Mouse (Mus musculus): ENCODE data around the gene Samd7. TPM values are rescaled to one million over a fixed set of nuclear protein-coding genes. Genes with fewer than 3 reads are reported as not detected.
"Not testable (repeated sequence)": the region's sequence is repeated elsewhere in the genome, so short reads cannot be mapped to it uniquely, and the experiment has no call there.

Samd7 gene
- polyA plus RNA-seq (2015; fragmentation: Nextera tagmentation; extraction: Ambion mirVana), result not detected in 2 replicates

- 75% methylated on average over 7 of the region's 7 CpGs for WGBS
- Histone ChIP-seq H3K4me3 (no peak within 1 kb of the TSS), H3K27ac (replicated peaks) (no peak within 1 kb of the TSS), H3K36me3 (no peaks in the 10 kb centered on the region), H3K4me1 (peaks cover 2% of the 10 kb centered on the region; the same call in 1 of the 2 replicates), H3K4me2 (no peak within 1 kb of the TSS), H3K27me3 (replicated peaks) (no peaks in the 10 kb centered on the region), H3K9me3 (peaks cover 5% of the 10 kb centered on the region; the same call in 1 of the 2 replicates), H3K9ac (no peak within 1 kb of the TSS)
- no peak for ATAC-seq (ENCODE audit: extremely low read depth, insufficient number of reproducible peaks, low FRiP score, low TSS enrichment)
These were observed at the start of gene Samd7 for GRCm38 (mm10) chr3:30746006-30746405. Gene Samd7 (plus strand): TSS chr3:30746293.

- H3K27me3 ChIP-seq (replicated peaks), result 0 out of 2 replicates have a peak, but pooled peaks cover 3% of the 10 kb centered on the region
- H3K9ac ChIP-seq, result no peak overlapping the region
- H3K27ac ChIP-seq (replicated peaks), result no peak overlapping the region
- peaks cover under 1% of the 10 kb centered on the region; the same call in 1 of the 2 replicates for H3K4me1 ChIP-seq
- no peak overlapping the region for H3K4me3 ChIP-seq
- no peaks in the 10 kb centered on the region for H3K36me3 ChIP-seq
- ATAC-seq (ENCODE audit: extremely low read depth, insufficient number of reproducible peaks, low FRiP score, low TSS enrichment), result no peak
- WGBS, result 12% methylated on average over 2 of the region's 2 CpGs
- H3K4me2 ChIP-seq, result no peak overlapping the region
- no peaks in the 10 kb centered on the region for H3K9me3 ChIP-seq
These were observed 49.7 kb upstream of the Samd7 start for GRCm38 (mm10) chr3:30696346-30696745.

- Histone ChIP-seq H3K9ac (no peak overlapping the region), H3K4me1 (no peaks in the 10 kb centered on the region), H3K27me3 (replicated peaks) (0 out of 2 replicates have a peak, but pooled peaks cover 3% of the 10 kb centered on the region), H3K4me2 (no peak overlapping the region), H3K9me3 (no peaks in the 10 kb centered on the region), H3K36me3 (no peaks in the 10 kb centered on the region), H3K27ac (replicated peaks) (no peak overlapping the region), H3K4me3 (no peak overlapping the region)
- WGBS, result 49% methylated on average over 4 of the region's 4 CpGs
- no peak for ATAC-seq (ENCODE audit: extremely low read depth, insufficient number of reproducible peaks, low FRiP score, low TSS enrichment)
These were observed 48.2 kb upstream of the Samd7 start for GRCm38 (mm10) chr3:30697891-30698290.

- H3K27ac ChIP-seq (replicated peaks); H3K4me2 ChIP-seq; H3K9ac ChIP-seq; H3K9me3 ChIP-seq; H3K4me1 ChIP-seq; H3K36me3 ChIP-seq; ATAC-seq (ENCODE audit: extremely low read depth, insufficient number of reproducible peaks, low FRiP score, low TSS enrichment); H3K27me3 ChIP-seq (replicated peaks); H3K4me3 ChIP-seq: not testable (repeated sequence)
- WGBS, result 70% methylated on average over 6 of the region's 6 CpGs
These were observed 46.2 kb upstream of the Samd7 start, which contains the start of gene Lrrc31 for GRCm38 (mm10) chr3:30699711-30700505. Gene Lrrc31 (minus strand): TSS chr3:30699843.

GRCm38 (mm10) chr3:30705977-30706376, 40.1 kb upstream of the Samd7 start:
- 69% methylated on average over 3 of the region's 3 CpGs for WGBS
- Histone ChIP-seq H3K9me3 (no peaks in the 10 kb centered on the region), H3K4me2 (no peak overlapping the region), H3K4me3 (no peak overlapping the region), H3K36me3 (no peaks in the 10 kb centered on the region), H3K4me1 (peaks cover 6% of the 10 kb centered on the region; the same call in 1 of the 2 replicates), H3K9ac (no peak overlapping the region), H3K27me3 (replicated peaks) (peaks cover 18% of the 10 kb centered on the region; the same call in 1 of the 2 replicates), H3K27ac (replicated peaks) (no peak overlapping the region)
- ATAC-seq (ENCODE audit: extremely low read depth, insufficient number of reproducible peaks, low FRiP score, low TSS enrichment), result no peak

- Histone ChIP-seq H3K4me2 (no peak overlapping the region), H3K27ac (replicated peaks) (no peak overlapping the region), H3K9ac (no peak overlapping the region), H3K36me3 (no peaks in the 10 kb centered on the region), H3K9me3 (no peaks in the 10 kb centered on the region), H3K27me3 (replicated peaks) (peaks cover 24% of the 10 kb centered on the region), H3K4me3 (no peak overlapping the region), H3K4me1 (peaks cover 6% of the 10 kb centered on the region; the same call in 1 of the 2 replicates)
- WGBS, result 47% methylated on average over 4 of the region's 4 CpGs
- ATAC-seq (ENCODE audit: extremely low read depth, insufficient number of reproducible peaks, low FRiP score, low TSS enrichment), result no peak
These were observed 39.3 kb upstream of the Samd7 start for GRCm38 (mm10) chr3:30706614-30707276.

GRCm38 (mm10) chr3:30710191-30710590, 35.9 kb upstream of the Samd7 start:
- Histone ChIP-seq H3K9me3 (no peaks in the 10 kb centered on the region), H3K4me3 (no peak overlapping the region), H3K27me3 (replicated peaks) (peaks cover 25% of the 10 kb centered on the region), H3K4me2 (no peak overlapping the region), H3K4me1 (peaks cover 6% of the 10 kb centered on the region; the same call in 1 of the 2 replicates), H3K27ac (replicated peaks) (no peak overlapping the region), H3K36me3 (no peaks in the 10 kb centered on the region), H3K9ac (no peak overlapping the region)
- ATAC-seq (ENCODE audit: extremely low read depth, insufficient number of reproducible peaks, low FRiP score, low TSS enrichment), result no peak
- 74% methylated on average over 6 of the region's 6 CpGs for WGBS

GRCm38 (mm10) chr3:30713334-30713733, 32.8 kb upstream of the Samd7 start:
- 82% methylated on average over 1 of the region's 1 CpGs for WGBS
- Histone ChIP-seq H3K27ac (replicated peaks) (no peak overlapping the region), H3K36me3 (no peaks in the 10 kb centered on the region), H3K4me1 (no peaks in the 10 kb centered on the region), H3K4me2 (no peak overlapping the region), H3K4me3 (no peak overlapping the region), H3K27me3 (replicated peaks) (peaks cover 18% of the 10 kb centered on the region), H3K9me3 (no peaks in the 10 kb centered on the region), H3K9ac (no peak overlapping the region)
- ATAC-seq (ENCODE audit: extremely low read depth, insufficient number of reproducible peaks, low FRiP score, low TSS enrichment), result no peak

GRCm38 (mm10) chr3:30718649-30719048, 27.4 kb upstream of the Samd7 start:
- Histone ChIP-seq H3K4me3 (no peak overlapping the region), H3K4me1 (peaks cover 5% of the 10 kb centered on the region; the same call in 1 of the 2 replicates), H3K9me3 (no peaks in the 10 kb centered on the region), H3K9ac (no peak overlapping the region), H3K27me3 (replicated peaks) (0 out of 2 replicates have a peak, but pooled peaks cover 3% of the 10 kb centered on the region), H3K27ac (replicated peaks) (no peak overlapping the region), H3K36me3 (no peaks in the 10 kb centered on the region), H3K4me2 (no peak overlapping the region)
- 79% methylated on average over 3 of the region's 3 CpGs for WGBS
- ATAC-seq (ENCODE audit: extremely low read depth, insufficient number of reproducible peaks, low FRiP score, low TSS enrichment), result no peak

GRCm38 (mm10) chr3:30722036-30722435, 24.1 kb upstream of the Samd7 start:
- no peak overlapping the region for H3K4me3 ChIP-seq
- H3K9me3 ChIP-seq, result no peaks in the 10 kb centered on the region
- H3K4me2 ChIP-seq, result no peak overlapping the region
- no peak overlapping the region for H3K27ac ChIP-seq (replicated peaks)
- WGBS, result 68% methylated on average over 4 of the region's 4 CpGs
- ATAC-seq (ENCODE audit: extremely low read depth, insufficient number of reproducible peaks, low FRiP score, low TSS enrichment), result no peak
- no peak overlapping the region for H3K9ac ChIP-seq
- peaks cover 9% of the 10 kb centered on the region for H3K4me1 ChIP-seq
- H3K27me3 ChIP-seq (replicated peaks), result no peaks in the 10 kb centered on the region
- H3K36me3 ChIP-seq, result no peaks in the 10 kb centered on the region

- H3K9me3 ChIP-seq, result no peaks in the 10 kb centered on the region
- H3K4me3 ChIP-seq, result no peak overlapping the region
- no peak overlapping the region for H3K4me2 ChIP-seq
- no peak for ATAC-seq (ENCODE audit: extremely low read depth, insufficient number of reproducible peaks, low FRiP score, low TSS enrichment)
- no peak overlapping the region for H3K27ac ChIP-seq (replicated peaks)
- H3K27me3 ChIP-seq (replicated peaks), result no peaks in the 10 kb centered on the region
- H3K9ac ChIP-seq, result no peak overlapping the region
- peaks cover 9% of the 10 kb centered on the region for H3K4me1 ChIP-seq
- WGBS, result 89% methylated on average over 2 of the region's 2 CpGs
- no peaks in the 10 kb centered on the region for H3K36me3 ChIP-seq
These were observed 23.6 kb upstream of the Samd7 start for GRCm38 (mm10) chr3:30722461-30722860.

Data from heart, embryonic 13.5 days (tissue).